Mouse (Mus musculus): Measurements from ENCODE around the gene Mical3. TPM values are rescaled to one million over a fixed set of nuclear protein-coding genes. Genes with fewer than 3 reads are reported as not detected.

Gene Mical3
- polyA plus RNA-seq, 1 experiment from 2014 or later, result 35.2 TPM

- no peak for ATAC-seq (ENCODE audit: low FRiP score)
- H3K4me2 ChIP-seq, result no peak overlapping the region
- H3K27ac ChIP-seq (replicated peaks), result no peak overlapping the region
- H3K9ac ChIP-seq (replicated peaks), result no peak overlapping the region
- 74% methylated on average over 8 of the region's 8 CpGs for WGBS
- no peaks in the 10 kb centered on the region for H3K27me3 ChIP-seq (replicated peaks)
- no peak overlapping the region for H3K4me3 ChIP-seq (replicated peaks)
- H3K36me3 ChIP-seq, result peaks cover 45% of the 10 kb centered on the region
- H3K4me1 ChIP-seq, result no peaks in the 10 kb centered on the region
- no peaks in the 10 kb centered on the region for H3K9me3 ChIP-seq (replicated peaks)
Measured at GRCm38 (mm10) chr6:120970939-120971796, 159.6 kb downstream of the Mical3 start.

- Histone ChIP-seq H3K9me3 (replicated peaks) (no peaks in the 10 kb centered on the region), H3K36me3 (peaks cover 38% of the 10 kb centered on the region), H3K27me3 (replicated peaks) (no peaks in the 10 kb centered on the region), H3K4me2 (no peak overlapping the region), H3K4me3 (replicated peaks) (no peak overlapping the region), H3K27ac (replicated peaks) (no peak overlapping the region), H3K9ac (replicated peaks) (no peak overlapping the region), H3K4me1 (no peaks in the 10 kb centered on the region)
- WGBS, result 85% methylated on average over 13 of the region's 13 CpGs
- ATAC-seq (ENCODE audit: low FRiP score), result no peak
Measured at GRCm38 (mm10) chr6:120965814-120966213, 165.0 kb downstream of the Mical3 start.

GRCm38 (mm10) chr6:120964179-120964578 lies 166.6 kb downstream of the Mical3 start:
- no peaks in the 10 kb centered on the region for H3K27me3 ChIP-seq (replicated peaks)
- ATAC-seq (ENCODE audit: low FRiP score), result no peak

GRCm38 (mm10) chr6:120960338-120961030 lies 170.3 kb downstream of the Mical3 start:
- Histone ChIP-seq H3K4me1 (no peaks in the 10 kb centered on the region), H3K27me3 (replicated peaks) (no peaks in the 10 kb centered on the region), H3K9ac (replicated peaks) (no peak overlapping the region), H3K4me3 (replicated peaks) (no peak overlapping the region), H3K4me2 (no peak overlapping the region), H3K9me3 (replicated peaks) (no peaks in the 10 kb centered on the region), H3K36me3 (peaks cover 62% of the 10 kb centered on the region), H3K27ac (replicated peaks) (no peak overlapping the region)
- 93% methylated on average over 9 of the region's 9 CpGs for WGBS
- ATAC-seq (ENCODE audit: low FRiP score), result no peak

More at GRCm38 (mm10) chr6:120964179-120964578, 166.6 kb downstream of the Mical3 start:
- Histone ChIP-seq H3K9me3 (replicated peaks) (no peaks in the 10 kb centered on the region), H3K9ac (replicated peaks) (no peak overlapping the region), H3K27ac (replicated peaks) (no peak overlapping the region), H3K4me1 (no peaks in the 10 kb centered on the region), H3K4me3 (replicated peaks) (no peak overlapping the region), H3K4me2 (no peak overlapping the region), H3K36me3 (peaks cover 37% of the 10 kb centered on the region)
- 94% methylated on average over 3 of the region's 3 CpGs for WGBS

- H3K4me2 ChIP-seq, result no peak overlapping the region
- no peak for ATAC-seq (ENCODE audit: low FRiP score)
- peaks cover 75% of the 10 kb centered on the region for H3K36me3 ChIP-seq
- no peaks in the 10 kb centered on the region for H3K27me3 ChIP-seq (replicated peaks)
- 81% methylated on average over 4 of the region's 4 CpGs for WGBS
- no peaks in the 10 kb centered on the region for H3K4me1 ChIP-seq
- no peak overlapping the region for H3K9ac ChIP-seq (replicated peaks)
- no peak overlapping the region for H3K4me3 ChIP-seq (replicated peaks)
- no peak overlapping the region for H3K27ac ChIP-seq (replicated peaks)
- H3K9me3 ChIP-seq (replicated peaks), result no peaks in the 10 kb centered on the region
Measured at GRCm38 (mm10) chr6:120957331-120957730, 173.5 kb downstream of the Mical3 start.

GRCm38 (mm10) chr6:120956259-120957161 lies 174.3 kb downstream of the Mical3 start:
- ATAC-seq (ENCODE audit: low FRiP score), result no peak
- Histone ChIP-seq H3K36me3 (peaks cover 79% of the 10 kb centered on the region), H3K4me2 (no peak overlapping the region), H3K27me3 (replicated peaks) (no peaks in the 10 kb centered on the region), H3K4me1 (no peaks in the 10 kb centered on the region), H3K4me3 (replicated peaks) (no peak overlapping the region), H3K27ac (replicated peaks) (no peak overlapping the region), H3K9ac (replicated peaks) (no peak overlapping the region), H3K9me3 (replicated peaks) (no peaks in the 10 kb centered on the region)
- 88% methylated on average over 11 of the region's 11 CpGs for WGBS

GRCm38 (mm10) chr6:120955215-120955614 lies 175.6 kb downstream of the Mical3 start:
- no peaks in the 10 kb centered on the region for H3K27me3 ChIP-seq (replicated peaks)
- no peak overlapping the region for H3K9ac ChIP-seq (replicated peaks)
- no peak overlapping the region for H3K4me2 ChIP-seq
- no peak for ATAC-seq (ENCODE audit: low FRiP score)
- no peak overlapping the region for H3K27ac ChIP-seq (replicated peaks)
- H3K9me3 ChIP-seq (replicated peaks), result no peaks in the 10 kb centered on the region
- H3K4me3 ChIP-seq (replicated peaks), result no peak overlapping the region
- H3K4me1 ChIP-seq, result no peaks in the 10 kb centered on the region
- peaks cover 71% of the 10 kb centered on the region for H3K36me3 ChIP-seq
- 92% methylated on average over 3 of the region's 3 CpGs for WGBS

GRCm38 (mm10) chr6:120954241-120954640 lies 176.6 kb downstream of the Mical3 start:
- Histone ChIP-seq H3K4me1 (no peaks in the 10 kb centered on the region), H3K27me3 (replicated peaks) (no peaks in the 10 kb centered on the region), H3K9ac (replicated peaks) (no peak overlapping the region), H3K4me2 (no peak overlapping the region), H3K27ac (replicated peaks) (no peak overlapping the region), H3K36me3 (peaks cover 72% of the 10 kb centered on the region), H3K4me3 (replicated peaks) (no peak overlapping the region), H3K9me3 (replicated peaks) (no peaks in the 10 kb centered on the region)
- WGBS, result 86% methylated on average over 8 of the region's 8 CpGs
- no peak for ATAC-seq (ENCODE audit: low FRiP score)

GRCm38 (mm10) chr6:120952475-120952874 lies 178.3 kb downstream of the Mical3 start:
- no peaks in the 10 kb centered on the region for H3K4me1 ChIP-seq
- H3K27ac ChIP-seq (replicated peaks), result no peak overlapping the region
- no peak overlapping the region for H3K4me3 ChIP-seq (replicated peaks)
- H3K9ac ChIP-seq (replicated peaks), result no peak overlapping the region
- H3K27me3 ChIP-seq (replicated peaks), result no peaks in the 10 kb centered on the region
- no peak for ATAC-seq (ENCODE audit: low FRiP score)
- H3K36me3 ChIP-seq, result peaks cover 72% of the 10 kb centered on the region
- no peaks in the 10 kb centered on the region for H3K9me3 ChIP-seq (replicated peaks)
- H3K4me2 ChIP-seq, result no peak overlapping the region
- WGBS, result 92% methylated on average over 6 of the region's 6 CpGs

GRCm38 (mm10) chr6:120951311-120951710 lies 179.5 kb downstream of the Mical3 start:
- H3K4me2 ChIP-seq, result no peak overlapping the region
- no peak overlapping the region for H3K9ac ChIP-seq (replicated peaks)
- 89% methylated on average over 6 of the region's 6 CpGs for WGBS
- no peak for ATAC-seq (ENCODE audit: low FRiP score)
- H3K9me3 ChIP-seq (replicated peaks), result no peaks in the 10 kb centered on the region
- H3K27ac ChIP-seq (replicated peaks), result no peak overlapping the region
- H3K27me3 ChIP-seq (replicated peaks), result no peaks in the 10 kb centered on the region
- peaks cover 68% of the 10 kb centered on the region for H3K36me3 ChIP-seq
- H3K4me3 ChIP-seq (replicated peaks), result no peak overlapping the region
- no peaks in the 10 kb centered on the region for H3K4me1 ChIP-seq

GRCm38 (mm10) chr6:120945510-120945909 lies 185.3 kb downstream of the Mical3 start:
- H3K9me3 ChIP-seq (replicated peaks), result no peaks in the 10 kb centered on the region
- peaks cover 57% of the 10 kb centered on the region for H3K36me3 ChIP-seq
- no peak overlapping the region for H3K9ac ChIP-seq (replicated peaks)
- H3K27ac ChIP-seq (replicated peaks), result no peak overlapping the region
- no peaks in the 10 kb centered on the region for H3K4me1 ChIP-seq
- 96% methylated on average over 9 of the region's 9 CpGs for WGBS
- H3K4me2 ChIP-seq, result no peak overlapping the region
- ATAC-seq (ENCODE audit: low FRiP score), result no peak
- H3K27me3 ChIP-seq (replicated peaks), result no peaks in the 10 kb centered on the region
- H3K4me3 ChIP-seq (replicated peaks), result no peak overlapping the region
